Mouse (Mus musculus): ENCODE results near the gene Gm21885.
"Not testable (repeated sequence)": the region's sequence is repeated elsewhere in the genome, so short reads cannot be mapped to it uniquely, and the experiment has no call there.

Gm21885 gene

GRCm38 (mm10) chr11:94281199-94282181 lies at the start of gene Gm21885:
Gm21885 (plus strand) TSS chr11:94281873.
- DNase-seq: no peak

DNA sequence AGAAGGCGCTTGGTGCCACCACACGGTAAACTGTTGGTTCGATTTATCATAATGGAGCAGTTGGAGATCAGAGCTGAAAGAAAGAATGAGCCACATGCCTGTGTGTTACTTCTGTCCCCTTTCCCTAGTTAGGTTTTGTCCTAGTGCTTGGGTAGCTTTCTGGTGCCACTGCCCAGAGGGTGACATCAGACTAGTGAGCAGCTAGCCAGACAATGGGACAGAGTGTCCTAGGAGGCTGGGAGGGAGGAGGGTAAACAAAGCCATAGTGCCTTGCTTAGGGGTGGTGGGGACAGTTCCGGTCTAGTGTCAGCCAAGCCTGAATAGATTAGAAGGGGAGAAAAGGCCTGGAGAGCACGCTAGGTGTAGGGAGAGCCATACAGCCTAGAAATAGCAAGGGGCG lies 48.3 kb upstream of the Gm21885 start:
- DNase-seq: no peak

GRCm38 (mm10) chr11:94234380-94234779 lies 47.3 kb upstream of the Gm21885 start:
- DNase-seq: no peak

GRCm38 (mm10) chr11:94234857-94235256 lies 46.8 kb upstream of the Gm21885 start:
- no peak for DNase-seq

- DNase-seq: peak; percentile 56
These were observed 45.6 kb upstream of the Gm21885 start for GRCm38 (mm10) chr11:94236074-94236473.

DNA sequence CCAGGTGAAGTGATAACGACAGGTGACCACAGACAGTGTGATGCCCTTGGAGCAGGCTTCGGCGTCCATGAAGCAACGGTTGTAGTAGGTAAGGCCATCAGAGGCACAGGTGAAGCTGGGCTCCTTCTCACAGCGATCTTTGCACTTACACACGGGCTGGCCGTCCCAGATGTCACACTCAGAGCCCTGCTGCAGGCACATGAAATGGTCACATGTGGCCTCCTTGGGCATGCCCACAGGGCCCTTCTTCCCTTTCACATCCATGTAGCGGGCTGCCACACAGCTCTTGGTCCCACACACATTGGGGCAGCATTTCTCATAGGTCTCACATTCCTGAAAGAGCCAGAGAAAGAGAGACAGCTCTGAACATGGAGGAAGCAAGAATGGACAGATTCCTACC lies 42.9 kb upstream of the Gm21885 start:
- no peak for DNase-seq

DNA sequence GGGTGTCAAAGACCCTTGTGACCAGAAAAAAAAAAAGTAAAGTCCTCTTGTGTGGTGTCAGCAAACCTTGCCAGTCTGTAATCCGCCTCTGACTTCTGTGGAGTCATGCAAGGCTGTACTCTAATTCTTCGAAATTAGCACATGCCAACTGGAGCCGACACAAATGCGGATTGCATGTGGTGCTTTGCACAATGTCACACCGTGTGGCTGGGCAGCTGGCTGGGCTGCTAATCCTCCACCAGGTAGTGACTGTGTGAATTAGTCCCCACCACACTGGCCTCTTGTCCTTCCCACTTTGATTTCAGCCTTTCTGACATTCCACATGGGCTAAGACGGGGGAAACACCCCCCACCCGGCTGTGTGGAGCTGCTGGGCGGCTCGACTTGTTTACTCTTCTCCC lies 42.0 kb upstream of the Gm21885 start:
- no peak for DNase-seq

DNA sequence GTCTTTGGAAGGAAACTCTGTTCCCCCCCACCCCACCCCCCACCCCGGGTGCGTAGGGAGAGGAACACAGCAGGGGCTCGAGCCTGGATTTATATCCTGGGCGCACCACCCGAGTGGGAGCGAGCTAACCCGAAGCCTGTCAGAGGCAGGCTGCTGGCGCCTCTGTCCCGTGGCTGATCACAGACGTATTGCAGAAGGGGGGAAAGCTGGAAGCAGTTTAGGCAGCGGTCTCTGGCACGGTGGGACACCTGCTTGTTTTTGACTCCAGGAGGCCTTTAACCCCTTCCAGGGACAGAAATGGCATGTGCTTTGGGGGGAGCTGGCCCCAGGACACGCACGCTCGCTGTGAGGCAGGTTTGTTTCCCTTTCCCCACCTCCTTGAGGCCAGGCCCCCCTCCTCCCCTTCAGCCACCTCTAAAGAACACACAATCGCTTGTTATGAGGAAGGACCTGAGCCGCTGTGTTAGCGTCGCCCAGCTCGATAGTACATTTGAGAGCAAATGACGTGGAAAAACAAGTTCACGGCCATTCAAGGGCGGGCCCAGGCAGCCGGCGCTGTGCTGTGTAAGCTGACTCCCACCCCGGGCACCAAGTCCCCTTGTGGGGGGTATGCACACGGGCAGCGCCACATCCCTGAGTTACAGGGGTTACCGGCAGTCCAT lies 38.8 kb upstream of the Gm21885 start:
- no peak for DNase-seq

DNA sequence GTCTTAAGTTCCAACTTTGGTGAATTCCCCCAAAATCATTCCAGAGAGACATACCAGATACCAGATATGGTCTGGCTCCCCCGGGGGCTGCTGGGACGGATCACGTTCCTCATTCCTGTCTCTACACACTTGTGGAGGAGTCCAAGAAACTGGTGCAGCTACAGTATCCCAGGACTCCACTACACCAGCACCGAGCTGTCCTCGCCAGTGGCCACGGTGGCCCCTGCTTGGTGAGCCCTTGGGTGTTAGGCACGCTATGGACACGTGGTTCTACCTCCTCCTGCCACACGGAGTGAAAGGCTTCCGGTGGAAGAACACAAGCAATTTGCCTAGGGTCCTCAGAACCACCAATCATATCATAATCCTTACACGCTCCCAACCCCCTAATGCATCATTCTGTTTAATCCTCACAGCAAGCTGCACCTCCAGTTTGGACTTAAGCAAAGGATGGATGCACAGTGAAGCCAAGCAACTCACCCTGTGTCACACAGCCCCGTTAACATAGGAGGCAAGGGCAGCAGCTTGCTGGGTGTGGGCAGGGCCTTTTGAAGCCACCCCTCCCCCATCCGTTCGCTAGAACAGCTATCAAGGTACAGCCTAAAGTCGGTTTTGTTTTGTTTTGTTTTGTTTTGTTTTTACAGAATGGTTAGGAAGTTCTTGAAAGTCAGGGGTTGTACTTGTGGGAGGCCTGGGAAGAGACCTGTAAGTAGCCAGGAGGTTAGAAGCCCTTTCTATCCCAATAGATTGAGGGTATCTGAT lies 38.1 kb upstream of the Gm21885 start:
- DNase-seq: no peak

DNA sequence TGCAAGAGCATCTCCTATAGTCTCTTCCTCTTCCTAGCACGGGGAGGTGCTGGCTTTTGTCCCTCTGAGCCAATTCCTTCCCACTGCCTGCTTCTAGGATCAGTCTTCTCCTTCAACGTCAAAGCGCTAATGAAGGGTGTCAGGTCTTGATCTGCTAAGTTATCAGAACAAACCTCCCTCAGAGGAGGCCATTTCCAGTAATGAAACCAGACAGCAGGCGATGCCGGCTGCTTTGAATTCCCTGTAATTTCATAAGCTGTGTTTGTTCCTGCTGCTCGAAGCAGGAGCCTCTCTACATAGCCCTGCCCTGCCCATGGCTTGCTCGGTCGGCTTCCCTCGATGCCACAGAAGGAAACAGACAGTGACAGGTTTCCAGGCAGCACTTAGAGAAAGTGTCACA lies 37.3 kb upstream of the Gm21885 start:
- DNase-seq: no peak

DNA sequence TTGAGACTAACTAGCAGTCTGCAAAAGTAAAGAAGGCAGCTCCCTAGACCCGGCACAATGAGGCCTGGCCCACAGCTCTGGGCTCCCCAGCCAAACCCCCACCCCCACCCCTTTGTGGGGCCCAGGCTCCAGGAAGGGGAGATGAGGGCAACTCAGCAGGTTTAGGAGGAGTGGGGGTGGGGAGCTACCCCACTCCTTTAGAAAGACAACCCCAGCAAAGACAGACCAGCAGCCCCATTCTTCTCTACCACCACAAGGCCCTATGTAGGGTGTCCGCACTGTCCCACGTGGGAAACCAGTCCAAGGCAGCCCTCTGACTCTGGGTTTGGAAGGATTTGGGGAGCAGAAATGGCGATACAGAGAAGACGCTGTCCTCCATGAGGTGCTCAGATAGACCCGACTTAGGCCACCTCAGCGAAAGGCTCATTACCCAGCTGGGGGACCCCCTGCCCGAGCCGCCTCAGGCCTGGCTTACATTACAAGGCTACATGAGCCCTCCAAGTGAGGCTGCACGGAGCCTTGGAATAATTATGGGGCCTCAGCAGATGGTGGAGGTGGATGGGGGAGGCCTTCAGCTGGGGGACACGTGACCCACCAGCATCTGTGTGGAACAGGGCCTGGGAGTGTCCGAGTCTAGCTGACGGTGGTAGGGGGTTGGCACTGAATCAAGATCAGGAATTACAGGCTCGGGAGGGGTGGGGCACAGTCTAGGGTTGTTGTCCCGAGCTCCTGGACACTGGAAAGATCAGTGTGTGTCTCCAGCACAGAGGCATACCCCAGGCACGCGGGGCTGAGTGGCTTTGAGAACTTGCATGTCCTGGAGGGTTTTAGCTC lies 35.5 kb upstream of the Gm21885 start, which contains the start of gene Wfikkn2:
Gene Wfikkn2, minus strand, starts transcription at position 51 of the 834 bp plus-strand sequence.
- DNase-seq: no peak

DNA sequence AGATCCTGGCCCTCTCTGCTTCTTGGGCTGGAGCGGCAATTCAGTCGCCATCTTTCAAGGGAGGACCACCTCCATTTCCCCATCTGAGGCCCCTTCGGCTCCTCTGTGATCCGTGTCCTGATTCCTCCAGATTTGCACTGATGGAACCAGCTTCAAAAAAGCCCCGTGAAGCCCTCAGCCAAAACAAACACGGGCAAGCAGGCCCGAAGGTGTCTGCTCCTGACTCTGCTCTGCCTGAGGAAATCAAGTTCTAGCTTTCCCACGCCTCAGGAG lies 34.9 kb upstream of the Gm21885 start:
- no peak for DNase-seq

DNA sequence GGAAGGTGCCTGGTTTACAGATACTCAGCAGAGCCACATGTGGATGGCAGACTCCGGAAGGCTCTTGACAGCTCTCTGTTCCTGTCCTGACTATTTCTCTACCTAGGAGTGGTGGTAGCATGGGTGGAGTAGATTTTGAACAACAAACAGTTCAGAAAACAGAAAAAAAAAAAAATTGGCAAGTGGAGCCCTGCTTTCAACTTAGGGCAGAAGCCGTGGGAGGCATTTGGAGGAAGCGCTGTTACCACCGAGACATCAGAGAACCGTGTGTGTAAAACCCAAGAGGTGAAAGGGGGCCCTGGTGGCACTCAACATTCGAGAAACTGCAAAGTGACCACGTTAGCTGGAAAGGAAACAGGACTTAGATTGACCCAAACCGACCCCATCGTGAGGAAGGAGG lies 28.5 kb upstream of the Gm21885 start:
- no peak for DNase-seq

- no peak for DNase-seq
These were observed 28.0 kb upstream of the Gm21885 start for GRCm38 (mm10) chr11:94253691-94254090.

GRCm38 (mm10) chr11:94255733-94256132 lies 25.9 kb upstream of the Gm21885 start:
- DNase-seq: no peak

GRCm38 (mm10) chr11:94257987-94258386 lies 23.7 kb upstream of the Gm21885 start:
- no peak for DNase-seq

- DNase-seq: no peak
These were observed 21.9 kb upstream of the Gm21885 start for GRCm38 (mm10) chr11:94259814-94260213.

DNA sequence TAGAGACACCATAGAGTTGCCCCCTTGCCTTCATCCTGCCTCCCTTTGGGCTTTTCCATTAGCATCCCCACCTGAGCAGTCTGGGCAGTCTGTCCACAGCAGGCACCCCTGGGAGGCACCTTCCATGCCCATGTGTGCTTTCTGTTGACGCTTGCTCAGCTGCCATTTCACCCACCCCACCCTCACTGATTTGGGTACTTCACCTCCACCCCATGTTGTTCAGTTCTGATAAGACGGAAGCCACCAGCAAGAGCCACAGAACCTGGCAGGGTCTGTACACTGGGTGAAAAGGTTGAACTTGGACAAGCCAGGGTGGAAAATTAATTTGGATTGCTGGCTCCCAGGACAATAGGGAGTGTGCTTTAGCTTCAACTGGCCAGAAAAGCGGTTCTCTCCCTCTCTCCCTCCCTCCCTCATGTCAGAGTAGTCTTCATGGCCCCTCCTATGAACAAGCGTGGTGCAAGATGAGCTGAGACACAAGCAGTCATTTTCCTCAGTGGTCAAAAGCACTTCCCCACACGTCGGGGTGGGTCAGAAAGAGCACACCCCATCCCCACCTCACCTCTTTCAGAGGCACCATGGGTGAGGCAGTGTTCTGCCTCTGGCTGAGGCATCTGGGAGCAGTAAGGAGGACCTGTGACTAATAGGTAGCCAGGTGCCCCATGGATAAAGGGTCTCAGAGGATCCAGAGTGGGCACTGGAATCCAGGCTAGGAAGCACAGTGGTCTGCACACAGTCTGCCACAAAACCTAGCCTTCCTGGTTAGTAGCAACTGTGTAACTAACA lies 19.9 kb upstream of the Gm21885 start:
- no peak for DNase-seq

DNA sequence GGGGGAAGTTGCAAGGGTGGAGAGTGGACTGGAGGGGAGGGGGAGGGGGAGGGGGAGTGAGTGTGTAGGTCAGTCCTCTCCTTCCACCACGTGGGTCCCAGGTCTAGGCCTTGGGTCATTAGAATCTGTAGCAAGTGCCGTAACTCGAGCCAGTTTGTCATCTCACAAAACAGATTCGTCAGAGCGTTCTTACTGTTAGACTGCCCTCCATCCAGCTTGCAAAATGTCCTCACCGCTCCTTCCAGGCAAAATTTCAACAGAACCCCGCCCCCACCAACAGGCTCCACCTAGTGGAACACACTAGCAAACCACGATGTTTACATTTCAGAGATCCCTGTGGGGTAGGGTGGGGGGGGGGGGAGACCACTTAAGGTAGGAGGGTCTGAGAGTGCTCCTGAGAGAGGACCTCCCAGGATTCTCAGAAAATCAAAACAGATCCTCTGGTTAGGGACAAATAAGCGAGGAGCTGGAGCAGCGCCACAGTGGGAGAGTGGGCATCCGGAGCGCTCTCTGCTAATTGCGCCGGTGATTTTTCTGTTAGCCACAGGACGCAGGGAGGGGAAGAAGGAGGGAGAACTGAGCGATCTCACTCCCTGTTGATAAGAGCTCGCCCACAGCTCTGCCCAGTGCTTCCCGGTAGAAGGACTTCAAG lies 16.4 kb upstream of the Gm21885 start:
- DNase-seq: peak; percentile 66

- not testable (repeated sequence) for DNase-seq
These were observed 15.5 kb upstream of the Gm21885 start for GRCm38 (mm10) chr11:94266155-94266554.

DNA sequence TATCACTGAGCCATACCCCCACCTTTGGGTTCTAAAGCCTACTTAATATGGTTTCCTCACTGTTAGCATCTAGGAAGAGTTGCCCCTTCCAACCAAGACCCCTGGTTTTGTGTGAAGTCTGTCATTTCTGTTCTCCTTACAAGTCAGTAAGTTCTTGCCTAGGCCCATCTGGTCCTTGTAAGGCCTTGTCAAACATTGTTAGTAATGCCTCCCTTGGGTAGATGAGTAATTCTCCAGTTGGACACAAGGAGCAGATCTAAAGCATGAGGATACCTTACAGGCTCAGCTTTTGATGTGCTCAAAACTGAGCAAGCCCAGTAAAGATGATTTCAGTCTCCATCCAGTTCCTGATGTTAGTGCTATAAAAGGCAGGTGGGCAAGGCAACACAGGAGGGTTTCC lies 12.9 kb upstream of the Gm21885 start:
- DNase-seq: no peak

All from right cerebral cortex, postnatal 4 days (tissue).